Mouse (Mus musculus): ENCODE data around the gene Birc5.

Birc5 gene

DNA sequence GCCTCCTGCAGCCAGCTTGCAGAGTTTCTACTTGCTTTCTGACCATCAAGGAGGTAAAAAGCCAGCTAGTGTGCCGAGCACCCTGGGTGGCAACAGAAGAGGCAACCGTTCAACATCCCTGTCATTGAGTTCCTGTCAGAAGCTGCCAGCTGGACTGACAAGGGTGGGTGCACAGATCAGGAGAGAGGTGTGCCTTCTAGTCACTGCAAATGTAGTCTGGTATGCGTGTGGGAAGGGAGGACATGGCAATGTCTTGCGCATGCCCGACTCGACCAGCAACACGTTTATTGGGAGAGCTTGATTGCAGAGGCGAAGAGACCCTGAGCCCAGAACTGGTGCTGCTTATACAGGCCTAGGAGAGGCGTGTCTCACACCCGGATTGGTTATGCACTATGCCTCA, 8.4 kb downstream of the Birc5 start:
- DNase-seq, result no peak

DNA sequence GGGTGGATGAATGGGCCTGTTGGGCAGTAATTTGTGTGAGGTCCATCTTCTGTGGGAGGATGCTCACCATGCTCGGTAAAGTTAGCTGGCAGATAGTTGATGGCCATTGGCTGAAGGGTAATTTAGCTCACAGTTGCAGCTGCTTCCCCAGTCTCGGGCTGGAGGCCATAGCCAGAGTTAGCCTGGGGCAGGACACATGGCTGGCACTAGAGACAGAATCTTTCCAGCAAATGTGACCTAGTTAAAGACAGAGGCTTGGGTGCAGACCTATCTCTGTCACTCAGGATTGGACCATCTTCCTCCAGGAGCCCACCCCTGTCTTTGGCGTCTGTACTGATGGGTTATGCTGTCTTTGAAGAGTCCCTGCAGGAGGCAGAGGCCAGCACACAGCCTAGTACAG, 9.3 kb downstream of the Birc5 start:
- DNase-seq, result no peak

DNA sequence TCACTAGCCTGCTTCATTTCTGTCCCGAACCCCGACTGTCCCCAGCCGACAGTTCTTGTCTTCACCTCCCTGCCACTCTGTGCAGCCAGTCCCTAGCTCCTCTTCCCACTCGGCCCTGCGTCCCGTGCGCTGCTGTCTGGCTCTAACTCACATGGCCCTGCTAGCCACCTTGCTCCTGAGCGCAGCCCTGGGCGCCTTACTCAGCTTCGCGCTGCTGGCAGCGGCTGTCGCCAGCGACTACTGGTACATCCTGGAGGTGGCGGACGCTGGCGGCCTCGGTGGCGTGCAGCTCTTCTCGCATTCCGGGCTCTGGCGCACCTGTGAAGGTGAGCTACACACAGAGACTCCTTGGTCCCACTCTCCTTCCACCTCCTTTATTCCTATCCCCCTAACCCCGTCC, 11.6 kb downstream of the Birc5 start, which contains the start of gene Tmem235:
Tmem235 (plus strand) TSS at position 152 of the 400 bp plus-strand sequence.
- no peak for DNase-seq

- DNase-seq, result no peak
Measured at GRCm38 (mm10) chr11:117863174-117863856, 14.3 kb downstream of the Birc5 start.

DNA sequence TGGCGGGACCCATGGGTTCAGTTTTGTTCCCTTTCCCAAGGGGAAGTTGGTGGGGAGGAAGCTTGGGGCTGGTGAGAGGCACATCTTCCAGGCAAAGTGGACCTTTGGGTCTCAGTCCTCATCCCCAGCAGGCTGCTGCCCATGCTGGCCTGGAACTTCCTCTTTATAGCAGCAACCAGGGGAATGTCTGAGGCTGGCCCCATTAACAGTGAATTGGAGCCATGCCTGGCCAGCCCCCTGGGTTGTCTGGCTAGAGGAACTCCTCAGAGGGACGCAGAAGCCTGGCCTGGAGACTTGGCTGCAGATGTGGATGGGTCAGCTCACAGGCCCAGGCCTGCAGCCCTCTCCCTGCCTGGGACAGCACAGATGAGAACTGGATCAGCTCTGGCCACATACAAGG, 15.8 kb downstream of the Birc5 start:
- no peak for DNase-seq

- DNase-seq, result peak; percentile 64
Measured at GRCm38 (mm10) chr11:117865988-117866387, 16.9 kb downstream of the Birc5 start.

- peak; percentile 86 for DNase-seq
Measured at GRCm38 (mm10) chr11:117870688-117871365, 21.8 kb downstream of the Birc5 start.

DNA sequence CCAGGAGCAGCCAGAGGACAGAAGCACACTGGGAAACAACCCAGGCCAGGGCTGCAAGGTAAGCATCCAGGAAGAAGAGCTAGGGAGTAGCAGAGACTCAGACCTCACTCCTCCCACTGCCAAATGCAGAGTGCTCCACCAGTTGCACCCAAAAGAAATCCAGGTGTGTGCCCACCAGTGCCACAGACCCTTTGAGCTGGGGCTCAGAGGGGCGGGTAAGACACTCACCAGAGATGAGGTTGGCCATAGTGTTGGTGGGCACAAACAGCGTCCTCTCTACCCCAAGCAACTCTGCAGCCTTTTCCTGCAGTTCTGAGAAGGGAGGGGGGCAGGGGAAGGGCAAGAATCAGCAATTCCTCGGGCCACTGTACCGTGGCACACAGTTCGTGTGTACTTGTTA, 22.3 kb downstream of the Birc5 start:
- DNase-seq, result no peak

DNA sequence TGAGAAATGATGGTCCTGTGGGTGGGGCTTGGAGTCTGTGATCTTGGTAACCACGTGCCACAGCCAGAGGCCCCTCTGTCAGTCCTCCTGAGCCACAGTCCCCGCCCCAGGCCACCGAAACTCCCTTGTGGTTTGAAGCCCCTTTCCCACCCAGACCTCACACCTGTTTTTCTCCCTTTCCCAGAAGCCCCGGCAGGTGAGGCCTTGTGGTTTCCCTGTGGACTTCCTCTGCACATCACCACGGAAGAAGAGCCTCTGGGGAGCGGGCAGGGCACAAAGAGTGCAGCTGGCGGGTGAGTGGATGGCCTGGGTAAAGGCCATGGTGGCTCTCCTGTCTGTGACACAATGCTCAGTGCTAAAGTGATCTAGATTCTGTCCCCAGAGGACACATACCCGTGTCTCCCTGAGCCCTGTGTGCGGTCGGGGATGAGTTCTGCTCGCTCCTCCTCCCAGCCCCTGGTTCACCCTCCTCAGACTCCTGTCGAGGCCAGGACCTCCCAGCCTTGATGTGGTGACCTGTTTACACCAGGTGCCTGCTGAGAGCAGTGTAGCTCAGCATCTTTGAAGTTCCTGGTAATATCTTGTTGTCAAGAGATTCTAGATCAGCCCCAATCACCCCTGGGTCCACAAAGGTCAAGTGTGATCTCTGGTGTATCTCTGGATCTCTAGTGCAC, 23.0 kb downstream of the Birc5 start:
- no peak for DNase-seq

DNA sequence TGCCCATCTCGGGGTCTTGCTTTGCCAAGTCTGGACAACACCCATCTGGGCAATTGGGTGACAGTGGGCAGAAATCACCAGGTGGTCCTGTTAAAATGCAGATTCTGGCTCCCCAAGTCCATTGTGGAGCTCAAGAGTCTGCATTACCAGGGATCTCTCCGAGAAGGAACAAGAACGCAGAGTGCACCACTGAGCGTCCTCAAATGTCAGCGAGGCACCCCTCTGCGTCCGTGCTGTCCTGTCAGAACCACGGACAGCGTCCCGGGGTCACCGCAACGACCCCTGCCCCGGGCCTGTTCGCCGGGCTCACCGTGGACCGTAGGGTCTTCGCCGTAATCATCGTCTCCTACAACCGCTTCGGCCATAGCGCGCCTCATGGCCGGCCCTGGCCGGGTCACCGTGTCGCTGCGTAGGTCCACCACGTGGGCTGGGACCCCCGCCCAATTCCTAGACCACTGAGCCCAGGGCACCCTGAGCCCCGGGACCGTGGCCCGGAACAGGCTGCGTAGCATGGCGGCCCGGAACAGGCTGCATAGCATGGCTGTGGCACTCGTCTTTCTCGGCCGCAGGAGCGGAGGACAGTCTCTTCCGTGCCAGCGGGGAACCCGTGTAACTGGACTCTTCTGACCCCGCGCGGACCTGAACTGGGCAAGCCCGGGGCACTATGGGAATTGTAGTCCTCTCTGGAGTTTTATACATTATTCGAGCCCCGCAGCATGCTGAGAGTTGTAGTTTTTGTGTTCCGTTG, 24.0 kb downstream of the Birc5 start, which contains the start of gene Tha1:
Tha1 (minus strand) TSS at position 621 of the 748 bp plus-strand sequence.
- DNase-seq, result peak; percentile 95

GRCm38 (mm10) chr11:117874419-117874818, 25.4 kb downstream of the Birc5 start:
- DNase-seq, result no peak

DNA sequence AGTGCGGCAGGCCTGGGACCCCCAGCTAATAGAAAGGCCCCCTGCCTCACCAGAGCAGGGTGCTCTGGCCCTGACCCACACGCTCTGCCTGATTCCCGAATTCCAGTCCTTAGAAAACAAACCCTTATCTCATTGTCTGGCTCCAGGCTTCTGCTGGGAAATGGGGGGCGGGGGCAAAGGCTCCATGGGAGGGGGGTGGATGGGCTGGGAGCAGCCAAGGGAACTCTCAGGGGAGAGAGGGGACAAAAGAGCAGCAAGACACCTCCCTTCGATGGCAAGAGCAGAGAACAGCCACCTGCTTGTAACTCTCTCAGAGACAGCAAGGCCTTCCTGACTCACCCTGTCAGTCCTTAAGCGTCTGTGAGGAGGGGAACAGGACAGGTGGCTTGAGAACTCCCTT, 26.6 kb downstream of the Birc5 start:
- DNase-seq, result no peak

DNA sequence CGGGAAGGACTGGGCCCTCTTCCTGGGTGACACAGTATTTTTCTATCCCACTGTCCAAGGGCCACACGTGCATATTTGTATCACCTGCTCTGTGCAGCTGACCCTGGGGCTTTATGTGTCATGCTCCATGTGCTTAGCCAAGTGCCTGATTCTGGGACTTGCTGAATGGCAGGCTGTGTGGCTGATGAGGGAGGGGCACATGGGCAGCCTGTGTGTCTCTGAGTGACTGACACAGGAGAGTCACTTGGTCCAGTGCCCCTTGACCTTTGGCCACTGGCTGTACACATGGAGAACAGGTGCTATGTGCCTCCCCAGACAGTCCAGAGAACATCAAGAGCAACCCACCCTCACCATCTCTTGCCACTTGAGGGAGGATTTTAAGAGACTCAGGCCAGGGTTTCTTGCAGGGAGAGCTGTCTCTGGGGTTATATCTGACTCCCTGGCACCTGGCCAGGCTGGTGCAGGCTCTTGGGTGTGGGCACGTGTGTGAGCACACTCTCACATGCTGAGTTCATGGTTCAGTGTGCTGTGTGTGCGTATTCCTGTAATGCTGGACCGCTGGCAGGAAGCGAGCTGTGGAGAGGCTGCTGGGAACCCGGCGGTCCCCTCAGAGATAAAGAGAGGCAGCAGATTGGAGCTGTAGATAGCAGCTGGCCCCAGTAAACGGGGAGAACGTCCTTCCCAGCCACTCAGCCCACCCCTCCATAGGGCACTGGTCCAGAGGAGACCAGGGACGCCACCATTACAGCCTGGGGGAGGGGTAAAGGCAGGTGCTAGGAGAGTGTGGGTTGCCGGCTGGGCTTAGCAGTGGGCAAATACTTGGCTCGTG, 29.1 kb downstream of the Birc5 start:
- DNase-seq, result no peak

DNA sequence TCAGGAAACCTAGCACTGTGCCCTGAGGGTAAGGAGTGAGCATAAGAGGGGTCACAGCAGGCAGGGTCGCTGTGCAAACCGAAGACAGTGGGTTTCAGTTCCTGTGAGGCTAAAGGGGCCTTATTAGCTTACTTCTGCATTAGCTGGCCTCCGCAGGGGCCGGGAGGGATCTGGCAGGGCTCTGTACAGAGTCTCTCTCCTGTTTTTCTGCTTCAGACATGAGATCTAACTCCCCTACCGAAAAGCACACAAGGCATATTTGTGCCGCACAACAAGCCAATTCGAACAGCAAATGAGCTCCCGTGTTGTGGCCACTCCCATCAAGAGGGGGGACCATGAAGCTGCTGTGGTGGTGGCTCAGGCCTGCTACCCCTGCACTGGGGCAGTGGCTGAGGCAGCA, 29.8 kb downstream of the Birc5 start:
- DNase-seq, result no peak

GRCm38 (mm10) chr11:117879676-117880075, 30.6 kb downstream of the Birc5 start:
- DNase-seq, result no peak

- no peak for DNase-seq
Measured at GRCm38 (mm10) chr11:117880336-117880976, 31.4 kb downstream of the Birc5 start.

DNA sequence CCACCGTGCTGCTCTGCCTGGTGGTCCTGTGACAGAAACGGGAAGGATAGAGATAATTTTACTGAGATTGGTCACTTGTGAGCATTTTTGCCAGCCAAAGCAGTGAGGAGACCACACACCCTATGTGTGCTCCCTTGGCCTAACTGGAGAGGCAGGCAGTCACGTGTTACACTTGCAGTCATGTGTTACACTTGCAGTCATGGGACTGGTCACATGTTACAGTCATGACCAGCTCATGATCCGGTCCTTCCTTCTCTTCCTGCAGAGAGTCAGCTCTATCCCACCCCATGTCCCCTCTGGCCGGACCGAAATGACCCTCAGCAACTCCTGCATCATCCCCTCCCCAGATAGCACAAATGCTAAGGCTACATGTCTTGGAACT, 31.9 kb downstream of the Birc5 start:
- no peak for DNase-seq

GRCm38 (mm10) chr11:117881787-117882186, 32.7 kb downstream of the Birc5 start:
- no peak for DNase-seq

DNA sequence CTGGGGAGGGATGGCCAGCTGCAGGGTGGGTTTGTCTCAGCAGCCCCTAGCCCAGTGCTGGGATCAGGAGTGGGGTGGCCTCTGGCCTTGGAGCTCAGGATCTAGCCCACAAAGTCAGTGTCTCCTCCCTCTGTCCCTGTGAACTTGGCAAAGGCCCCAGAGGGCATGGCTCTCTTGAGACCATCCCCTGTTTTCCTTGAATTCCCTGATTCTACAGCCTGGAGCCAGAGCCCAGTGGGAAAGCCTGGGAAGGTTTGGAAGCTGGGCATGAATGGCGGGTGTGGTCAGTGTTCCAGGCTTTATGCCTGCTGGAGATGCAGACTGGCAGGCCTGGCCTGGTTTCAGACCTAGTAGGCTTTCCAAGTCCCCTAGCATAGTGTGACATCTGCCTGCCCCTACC, 33.2 kb downstream of the Birc5 start:
- no peak for DNase-seq

- DNase-seq, result no peak
Measured at GRCm38 (mm10) chr11:117886000-117886399, 36.9 kb downstream of the Birc5 start.

DNA sequence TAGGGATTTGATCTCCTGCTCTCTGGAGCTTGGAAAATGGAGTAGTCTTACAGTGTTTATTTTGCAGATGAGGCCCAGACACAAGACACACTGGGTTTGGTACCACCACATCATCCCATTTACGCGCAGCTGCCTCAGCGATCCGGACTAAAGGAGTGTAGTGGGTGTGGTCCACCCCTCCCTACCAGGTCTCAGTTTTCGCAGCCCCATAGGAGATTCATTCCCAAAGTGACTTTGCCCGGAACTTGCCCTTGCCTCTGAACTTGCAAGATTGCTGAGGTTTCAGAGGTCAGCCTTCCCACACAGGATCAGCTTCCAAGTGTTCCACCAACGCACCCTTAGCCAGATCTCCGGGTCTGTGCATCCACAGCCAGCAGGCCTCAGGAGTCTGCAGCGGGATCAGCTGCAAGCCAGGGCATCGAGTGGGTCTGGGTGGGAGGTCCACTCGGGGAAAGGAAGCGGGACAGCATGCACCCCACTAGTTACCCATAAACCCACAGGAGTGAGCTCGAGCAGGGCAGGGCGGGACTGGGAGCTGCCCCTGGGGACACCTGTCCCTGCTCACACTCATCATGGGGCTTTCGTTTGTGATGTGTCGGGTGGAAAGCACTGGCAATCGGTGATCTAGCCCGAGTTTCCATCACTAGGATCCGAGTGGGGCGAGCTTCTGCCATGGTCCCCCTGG, 39.3 kb downstream of the Birc5 start:
- DNase-seq, result no peak
